Mouse (Mus musculus) midbrain, embryonic 12.5 days (tissue): Measurements from ENCODE around the gene Gpalpp1. TPM values are rescaled to one million over a fixed set of nuclear protein-coding genes. Genes with fewer than 3 reads are reported as not detected.
A peak's percentile ranks its signal among the peaks of the same experiment; 100 is the strongest.

Experiments
- ATAC-seq: fragments of 200-750 bp; cut with Nextera tagmentation; 2 replicates; pipeline ENCODE4 v1.8.0; 2017; ENCODE audit warnings: low read depth, moderate TSS enrichment, moderate library complexity; ENCODE audit not compliant: low FRiP score
- H3K27ac ChIP-seq: fragments of 300-500 bp; sonication (generic); replicated peaks from 2 replicates; pipeline ENCODE4 v1.5.1; 2016; ENCODE audit warnings: mild to moderate bottlenecking
- H3K27me3 ChIP-seq: fragments of 300-500 bp; sonication (generic); 2 replicates; pipeline ENCODE4 v1.6.1; 2016; ENCODE audit warnings: mild to moderate bottlenecking
- H3K36me3 ChIP-seq: fragments of 300-500 bp; sonication (generic); 2 replicates; pipeline ENCODE4 v1.6.1; 2016
- H3K4me1 ChIP-seq: fragments of 300-500 bp; sonication (generic); 2 replicates; pipeline ENCODE4 v1.6.1; 2016
- H3K4me2 ChIP-seq: fragments of 300-500 bp; sonication (generic); replicated peaks from 2 replicates; pipeline ENCODE4 v1.6.1; 2016; ENCODE audit warnings: mild to moderate bottlenecking, moderate library complexity
- H3K4me3 ChIP-seq: fragments of 300-500 bp; sonication (generic); 2 replicates; pipeline ENCODE4 v1.5.1; 2016; ENCODE audit warnings: mild to moderate bottlenecking
- H3K9ac ChIP-seq: fragments of 300-500 bp; sonication (generic); replicated peaks from 2 replicates; pipeline ENCODE4 v1.6.1; 2016; ENCODE audit warnings: mild to moderate bottlenecking, moderate library complexity
- H3K9me3 ChIP-seq: fragments of 300-500 bp; sonication (generic); 2 replicates; pipeline ENCODE4 v1.6.1; 2016; ENCODE audit warnings: mild to moderate bottlenecking
- WGBS: fragments of 180-500 bp; shearing (Covaris S2); methylation state at CpG from one replicate; pipeline ENCODE4 v1.1.7; 2016; 5-methylcytosine and 5-hydroxymethylcytosine counted together
- polyA plus RNA-seq: library from polyadenylated mRNA; unstranded; fragments of >200 nt; fragmentation: Nextera tagmentation; extraction: Ambion mirVana; gene quantifications from 2 replicates; pipeline ENCODE4 v1.2.1, GENCODE M21; 2016

Gpalpp1 gene
- polyA plus RNA-seq, 1 experiment from 2014 or later: 19.2 TPM

GRCm38 (mm10) chr14:76097244-76097643, 13.3 kb downstream of the Gpalpp1 start:
- Histone ChIP-seq H3K4me2 (no peak overlapping the region), H3K36me3 (peaks cover 77% of the 10 kb centered on the region), H3K9ac (no peak overlapping the region), H3K4me1 (no peaks in the 10 kb centered on the region), H3K4me3 (no peak overlapping the region), H3K27me3 (no peaks in the 10 kb centered on the region), H3K9me3 (no peaks in the 10 kb centered on the region), H3K27ac (no peak overlapping the region)
- 91% methylated on average over 7 of the region's 7 CpGs for WGBS
- ATAC-seq: no peak

GRCm38 (mm10) chr14:76084188-76084587, 26.4 kb downstream of the Gpalpp1 start:
- H3K36me3 ChIP-seq: peaks cover 6% of the 10 kb centered on the region
- no peak overlapping the region for H3K27ac ChIP-seq
- ATAC-seq: no peak
- H3K9ac ChIP-seq: no peak overlapping the region
- no peak overlapping the region for H3K4me2 ChIP-seq
- H3K9me3 ChIP-seq: no peaks in the 10 kb centered on the region
- H3K4me1 ChIP-seq: no peaks in the 10 kb centered on the region
- H3K27me3 ChIP-seq: no peaks in the 10 kb centered on the region
- no peak overlapping the region for H3K4me3 ChIP-seq
- 82% methylated on average over 3 of the region's 3 CpGs for WGBS

- WGBS: 91% methylated on average over 13 of the region's 13 CpGs
- no peak for ATAC-seq
Measured at GRCm38 (mm10) chr14:76082086-76082636, 28.4 kb downstream of the Gpalpp1 start.

GRCm38 (mm10) chr14:76081451-76081850, 29.1 kb downstream of the Gpalpp1 start:
- Histone ChIP-seq H3K4me2 (no peak overlapping the region), H3K27ac (no peak overlapping the region), H3K9me3 (no peaks in the 10 kb centered on the region), H3K27me3 (no peaks in the 10 kb centered on the region; the same call in 1 of the 2 replicates), H3K4me1 (peaks cover 6% of the 10 kb centered on the region; the same call in 1 of the 2 replicates), H3K9ac (no peak overlapping the region), H3K4me3 (no peak overlapping the region), H3K36me3 (no peaks in the 10 kb centered on the region)
- no peak for ATAC-seq
- 75% methylated on average over 11 of the region's 11 CpGs for WGBS

More at GRCm38 (mm10) chr14:76082086-76082636, 28.4 kb downstream of the Gpalpp1 start:
- Histone ChIP-seq H3K4me3 (no peak overlapping the region), H3K9ac (no peak overlapping the region), H3K36me3 (no peaks in the 10 kb centered on the region), H3K27me3 (no peaks in the 10 kb centered on the region; the same call in 1 of the 2 replicates), H3K27ac (no peak overlapping the region), H3K4me1 (no peaks in the 10 kb centered on the region), H3K4me2 (no peak overlapping the region), H3K9me3 (no peaks in the 10 kb centered on the region)

- Histone ChIP-seq H3K4me2 (no peak overlapping the region), H3K9ac (no peak overlapping the region), H3K27me3 (no peaks in the 10 kb centered on the region; the same call in 1 of the 2 replicates), H3K4me1 (peaks cover 13% of the 10 kb centered on the region), H3K4me3 (no peak overlapping the region), H3K27ac (0 out of 2 replicates have a peak overlapping the region, but pooled peaks have one; percentile 32), H3K9me3 (no peaks in the 10 kb centered on the region), H3K36me3 (no peaks in the 10 kb centered on the region)
- 45% methylated on average over 9 of the region's 9 CpGs for WGBS
- peak; percentile 51 for ATAC-seq
Measured at GRCm38 (mm10) chr14:76077088-76077491, 33.5 kb downstream of the Gpalpp1 start.

GRCm38 (mm10) chr14:76076602-76077001, 34.0 kb downstream of the Gpalpp1 start:
- no peak overlapping the region for H3K4me3 ChIP-seq
- no peak overlapping the region for H3K9ac ChIP-seq
- H3K27ac ChIP-seq: 0 out of 2 replicates have a peak overlapping the region, but pooled peaks have one; percentile 32
- peaks cover 13% of the 10 kb centered on the region for H3K4me1 ChIP-seq
- no peaks in the 10 kb centered on the region for H3K36me3 ChIP-seq
- ATAC-seq: no peak
- WGBS: 48% methylated on average over 4 of the region's 4 CpGs
- no peaks in the 10 kb centered on the region; the same call in 1 of the 2 replicates for H3K27me3 ChIP-seq
- H3K9me3 ChIP-seq: no peaks in the 10 kb centered on the region
- H3K4me2 ChIP-seq: no peak overlapping the region

- no peak overlapping the region for H3K4me2 ChIP-seq
- H3K4me3 ChIP-seq: no peak overlapping the region
- ATAC-seq: peak; percentile 5; the same call in 1 of the 2 replicates
- H3K9ac ChIP-seq: no peak overlapping the region
- peaks cover 13% of the 10 kb centered on the region for H3K4me1 ChIP-seq
- no peaks in the 10 kb centered on the region for H3K9me3 ChIP-seq
- 49% methylated on average over 4 of the region's 4 CpGs for WGBS
- H3K36me3 ChIP-seq: no peaks in the 10 kb centered on the region
- H3K27ac ChIP-seq: peak overlapping the region; percentile 40
- no peaks in the 10 kb centered on the region; the same call in 1 of the 2 replicates for H3K27me3 ChIP-seq
Measured at GRCm38 (mm10) chr14:76075721-76076120, 34.8 kb downstream of the Gpalpp1 start.

- Histone ChIP-seq H3K4me1 (peaks cover 13% of the 10 kb centered on the region), H3K9ac (no peak overlapping the region), H3K4me3 (no peak overlapping the region), H3K9me3 (no peaks in the 10 kb centered on the region), H3K27me3 (no peaks in the 10 kb centered on the region; the same call in 1 of the 2 replicates), H3K27ac (no peak overlapping the region), H3K36me3 (no peaks in the 10 kb centered on the region), H3K4me2 (no peak overlapping the region)
- 90% methylated on average over 1 of the region's 1 CpGs for WGBS
- no peak for ATAC-seq
Measured at GRCm38 (mm10) chr14:76074206-76074605, 36.4 kb downstream of the Gpalpp1 start.

GRCm38 (mm10) chr14:76072626-76073025, 37.9 kb downstream of the Gpalpp1 start:
- no peak overlapping the region for H3K4me2 ChIP-seq
- H3K27me3 ChIP-seq: no peaks in the 10 kb centered on the region
- H3K9me3 ChIP-seq: no peaks in the 10 kb centered on the region
- H3K27ac ChIP-seq: no peak overlapping the region
- WGBS: 76% methylated on average over 2 of the region's 2 CpGs
- H3K4me3 ChIP-seq: no peak overlapping the region
- H3K9ac ChIP-seq: no peak overlapping the region
- H3K4me1 ChIP-seq: peaks cover 13% of the 10 kb centered on the region
- no peaks in the 10 kb centered on the region for H3K36me3 ChIP-seq
- ATAC-seq: no peak

- 74% methylated on average over 4 of the region's 4 CpGs for WGBS
- Histone ChIP-seq H3K4me3 (no peak overlapping the region), H3K9me3 (no peaks in the 10 kb centered on the region), H3K9ac (no peak overlapping the region), H3K27ac (peak overlapping the region; percentile 68), H3K36me3 (no peaks in the 10 kb centered on the region), H3K4me1 (no peaks in the 10 kb centered on the region), H3K27me3 (no peaks in the 10 kb centered on the region), H3K4me2 (no peak overlapping the region)
- ATAC-seq: no peak
Measured at GRCm38 (mm10) chr14:76069296-76069695, 41.3 kb downstream of the Gpalpp1 start.

GRCm38 (mm10) chr14:76068296-76068695, 42.3 kb downstream of the Gpalpp1 start:
- Histone ChIP-seq H3K9me3 (no peaks in the 10 kb centered on the region), H3K36me3 (no peaks in the 10 kb centered on the region), H3K4me1 (no peaks in the 10 kb centered on the region), H3K9ac (no peak overlapping the region), H3K4me2 (no peak overlapping the region), H3K27me3 (no peaks in the 10 kb centered on the region), H3K27ac (no peak overlapping the region), H3K4me3 (no peak overlapping the region)
- 76% methylated on average over 4 of the region's 4 CpGs for WGBS
- ATAC-seq: no peak

- no peak for ATAC-seq
- Histone ChIP-seq H3K36me3 (no peaks in the 10 kb centered on the region), H3K9ac (no peak overlapping the region), H3K27me3 (no peaks in the 10 kb centered on the region), H3K27ac (no peak overlapping the region), H3K4me2 (no peak overlapping the region), H3K4me1 (no peaks in the 10 kb centered on the region), H3K4me3 (no peak overlapping the region), H3K9me3 (no peaks in the 10 kb centered on the region)
- WGBS: 74% methylated on average over 1 of the region's 1 CpGs
Measured at GRCm38 (mm10) chr14:76067237-76067636, 43.3 kb downstream of the Gpalpp1 start.

GRCm38 (mm10) chr14:76059441-76059840, 51.1 kb downstream of the Gpalpp1 start:
- WGBS: 78% methylated on average over 5 of the region's 5 CpGs

More at GRCm38 (mm10) chr14:76059441-76059840, 51.1 kb downstream of the Gpalpp1 start:
- H3K4me1 ChIP-seq: no peaks in the 10 kb centered on the region
- no peak overlapping the region for H3K27ac ChIP-seq
- H3K4me2 ChIP-seq: no peak overlapping the region
- no peaks in the 10 kb centered on the region for H3K27me3 ChIP-seq
- no peaks in the 10 kb centered on the region for H3K36me3 ChIP-seq
- H3K9me3 ChIP-seq: no peaks in the 10 kb centered on the region
- ATAC-seq: no peak
- H3K9ac ChIP-seq: no peak overlapping the region
- H3K4me3 ChIP-seq: no peak overlapping the region
